Mouse (Mus musculus): ENCODE data around the gene Hmgcll1. TPM values are rescaled to one million over a fixed set of nuclear protein-coding genes. Genes with fewer than 3 reads are reported as not detected.

Hmgcll1 gene
- polyA plus RNA-seq, 1 experiment from 2014 or later = 4.8 TPM

DNA sequence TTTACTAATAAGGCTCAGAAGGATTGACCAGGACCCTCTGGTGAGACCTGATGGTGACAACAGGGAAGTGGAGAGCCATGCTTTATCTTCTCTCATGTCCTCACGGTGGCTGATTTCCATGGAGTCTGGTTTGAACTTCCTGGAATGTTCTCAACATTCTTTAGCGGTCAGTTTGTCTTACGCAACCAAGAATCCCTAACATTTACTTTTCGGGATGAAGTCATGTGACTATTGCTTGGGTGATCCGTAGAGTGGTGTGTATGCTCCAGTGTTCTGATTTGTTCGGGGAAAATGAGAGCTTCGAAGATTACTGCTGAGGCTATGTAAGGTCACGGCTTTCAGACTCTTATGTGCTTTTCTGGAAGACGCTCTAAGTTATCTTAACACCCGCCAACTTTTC is 1.9 kb downstream of the Hmgcll1 start:
- 92% methylated on average over 10 of the region's 10 CpGs for WGBS
- no peak overlapping the region for H3K4me3 ChIP-seq
- H3K9ac ChIP-seq = no peak overlapping the region
- no peaks in the 10 kb centered on the region for H3K9me3 ChIP-seq
- no peak overlapping the region for H3K4me2 ChIP-seq (replicated peaks)
- ATAC-seq (ENCODE audit: insufficient number of reproducible peaks, insufficient read depth, low FRiP score, low TSS enrichment) = no peak
- H3K27ac ChIP-seq = no peak overlapping the region
- no peaks in the 10 kb centered on the region for H3K27me3 ChIP-seq
- H3K36me3 ChIP-seq = no peaks in the 10 kb centered on the region
- no peaks in the 10 kb centered on the region for H3K4me1 ChIP-seq

DNA sequence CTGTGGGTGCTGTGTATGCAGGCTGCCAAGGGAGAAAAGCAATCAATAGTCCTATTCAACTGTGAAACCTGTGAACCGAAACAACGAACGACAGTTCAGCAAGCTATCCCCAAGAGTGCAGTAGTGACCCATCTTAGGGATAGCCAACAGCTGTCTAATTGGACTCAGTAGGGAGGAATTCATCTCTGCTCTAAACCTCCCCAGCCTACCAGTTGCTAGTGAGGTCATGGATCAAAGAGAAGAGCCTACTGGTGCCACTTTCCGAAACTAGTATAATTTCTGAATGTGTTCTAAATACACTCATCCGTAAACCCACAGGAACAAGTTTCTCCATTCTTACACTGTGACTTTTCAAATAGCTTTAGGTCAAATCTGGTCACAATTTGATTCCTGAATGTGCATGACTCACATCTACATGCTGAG is 8.9 kb downstream of the Hmgcll1 start:
- WGBS = 42% methylated on average over 5 of the region's 5 CpGs
- no peaks in the 10 kb centered on the region for H3K36me3 ChIP-seq
- no peaks in the 10 kb centered on the region for H3K9me3 ChIP-seq
- no peak overlapping the region for H3K27ac ChIP-seq
- no peak overlapping the region for H3K9ac ChIP-seq
- peaks cover 10% of the 10 kb centered on the region for H3K4me1 ChIP-seq
- H3K4me2 ChIP-seq (replicated peaks) = no peak overlapping the region
- no peak overlapping the region for H3K4me3 ChIP-seq
- no peak for ATAC-seq (ENCODE audit: insufficient number of reproducible peaks, insufficient read depth, low FRiP score, low TSS enrichment)
- no peaks in the 10 kb centered on the region for H3K27me3 ChIP-seq

DNA sequence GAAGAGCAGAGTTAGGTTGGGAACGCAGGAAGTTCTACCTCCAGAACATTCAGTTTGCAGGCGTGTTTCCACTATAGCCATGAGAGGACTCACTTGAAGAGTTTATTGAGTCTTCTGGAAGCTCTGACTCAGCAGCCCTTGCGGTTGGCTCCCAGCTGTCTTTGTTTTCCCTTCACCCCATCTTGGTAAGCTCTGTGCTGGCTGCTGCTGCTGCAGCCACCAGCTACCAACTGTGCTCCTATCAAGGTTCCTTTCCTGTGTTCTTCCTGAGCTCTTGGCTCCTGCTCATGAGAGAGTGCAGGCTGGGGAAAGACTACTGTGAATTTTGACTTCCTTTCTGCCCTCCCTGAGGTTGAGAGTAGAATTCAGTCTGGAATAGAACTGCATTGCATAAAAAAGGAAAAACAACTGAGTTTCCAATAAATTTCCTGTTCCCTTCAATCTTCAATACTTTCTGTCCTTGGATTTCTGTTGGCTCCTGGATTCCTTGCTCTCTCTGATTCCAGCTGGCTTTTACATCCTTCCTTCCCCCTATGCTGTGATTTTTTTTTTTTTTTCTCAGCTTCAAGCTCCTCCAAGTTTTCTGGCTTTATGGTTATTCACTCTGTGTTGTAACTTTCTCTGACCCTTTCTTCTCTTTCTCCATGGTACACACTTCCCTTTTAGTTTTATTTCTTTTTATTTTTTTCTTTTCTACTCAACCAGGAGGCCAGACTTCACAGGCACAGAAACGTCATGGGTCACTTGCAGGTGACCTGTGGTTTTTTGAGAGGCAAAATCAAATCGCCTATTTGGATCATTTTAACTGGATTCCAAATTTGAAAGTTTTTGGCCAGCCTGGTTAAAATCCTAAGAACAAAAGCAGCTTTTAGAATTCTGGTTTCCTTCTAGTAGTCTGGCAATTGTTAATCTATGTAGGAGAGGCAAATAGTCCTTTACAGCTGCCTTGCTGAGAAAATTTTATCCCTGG is 9.9 kb downstream of the Hmgcll1 start:
- H3K27ac ChIP-seq = peak overlapping the region; percentile 75
- H3K4me2 ChIP-seq (replicated peaks) = no peak overlapping the region
- no peak overlapping the region for H3K4me3 ChIP-seq

DNA sequence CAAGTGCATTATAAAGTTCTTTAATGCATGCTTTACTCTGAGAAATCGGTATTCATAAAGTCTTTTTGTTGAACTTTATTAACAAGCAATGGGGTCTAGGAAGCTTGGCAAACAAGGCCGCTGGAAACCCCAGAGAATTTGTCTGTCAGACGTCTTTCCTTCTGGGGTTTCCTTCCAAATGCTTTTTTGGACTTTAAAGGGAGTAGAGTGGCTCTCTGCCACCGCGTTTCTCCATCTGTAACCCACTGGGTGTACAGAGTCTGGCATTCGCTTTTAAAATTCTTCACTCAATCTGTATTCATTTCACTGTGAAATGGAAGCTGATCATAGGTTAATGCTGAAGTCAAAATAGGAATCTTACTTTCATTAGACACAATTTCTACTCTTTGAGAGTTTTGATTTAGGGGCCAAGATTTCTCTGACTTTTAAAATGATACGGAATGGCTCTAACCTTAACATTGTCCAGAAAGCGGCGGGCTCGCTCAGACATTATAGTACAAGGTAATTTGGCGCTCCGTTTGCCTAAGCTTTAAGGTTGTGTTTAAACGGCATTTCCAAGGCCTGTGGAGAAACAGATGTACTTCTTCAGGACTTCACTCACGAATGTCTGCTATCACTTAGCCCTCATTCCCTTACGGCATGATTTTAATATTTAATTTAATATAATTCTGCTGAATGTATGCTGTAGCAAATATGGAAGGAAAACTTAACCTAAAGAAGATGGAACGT is 15.0 kb downstream of the Hmgcll1 start:
- Histone ChIP-seq H3K4me1 (no peaks in the 10 kb centered on the region; the same call in 1 of the 2 replicates), H3K27ac (no peak overlapping the region)
- WGBS = 57% methylated on average over 16 of the region's 16 CpGs

More for the DNA sequence above, 9.9 kb downstream of the Hmgcll1 start:
- Histone ChIP-seq H3K9ac (no peak overlapping the region), H3K36me3 (no peaks in the 10 kb centered on the region), H3K27me3 (no peaks in the 10 kb centered on the region), H3K9me3 (no peaks in the 10 kb centered on the region), H3K4me1 (peaks cover 10% of the 10 kb centered on the region)
- ATAC-seq (ENCODE audit: insufficient number of reproducible peaks, insufficient read depth, low FRiP score, low TSS enrichment) = no peak
- 48% methylated on average over 5 of the region's 5 CpGs for WGBS

DNA sequence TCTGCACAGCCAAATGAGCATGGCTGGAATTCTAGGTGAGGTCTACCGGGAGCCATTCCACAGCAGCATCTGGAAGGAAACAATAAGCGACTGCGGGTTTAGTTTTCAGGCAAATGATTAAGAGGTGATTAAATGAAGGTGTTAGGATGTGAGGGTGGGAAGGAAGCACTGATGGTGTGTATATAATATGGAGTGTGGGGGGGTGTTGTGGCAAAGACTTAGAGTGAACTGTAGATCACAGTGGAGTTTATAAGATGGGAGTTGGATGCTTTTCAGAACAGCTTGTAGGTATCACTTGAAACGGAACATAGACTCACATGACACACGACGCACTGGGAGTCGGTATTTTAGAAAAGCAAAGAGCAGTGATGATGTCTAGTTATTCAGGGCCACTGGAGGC is 20.4 kb downstream of the Hmgcll1 start:
- WGBS = 58% methylated on average over 7 of the region's 7 CpGs
- Histone ChIP-seq H3K4me1 (peaks cover 17% of the 10 kb centered on the region), H3K27ac (no peak overlapping the region), H3K4me2 (replicated peaks) (no peak overlapping the region), H3K9me3 (no peaks in the 10 kb centered on the region), H3K9ac (no peak overlapping the region), H3K36me3 (no peaks in the 10 kb centered on the region), H3K27me3 (no peaks in the 10 kb centered on the region), H3K4me3 (no peak overlapping the region)
- ATAC-seq (ENCODE audit: insufficient number of reproducible peaks, insufficient read depth, low FRiP score, low TSS enrichment) = no peak

More for the DNA sequence above, 15.0 kb downstream of the Hmgcll1 start:
- no peaks in the 10 kb centered on the region for H3K27me3 ChIP-seq
- H3K36me3 ChIP-seq = no peaks in the 10 kb centered on the region
- no peak overlapping the region for H3K9ac ChIP-seq
- H3K4me3 ChIP-seq = no peak overlapping the region
- H3K4me2 ChIP-seq (replicated peaks) = no peak overlapping the region
- no peak for ATAC-seq (ENCODE audit: insufficient number of reproducible peaks, insufficient read depth, low FRiP score, low TSS enrichment)
- H3K9me3 ChIP-seq = no peaks in the 10 kb centered on the region

DNA sequence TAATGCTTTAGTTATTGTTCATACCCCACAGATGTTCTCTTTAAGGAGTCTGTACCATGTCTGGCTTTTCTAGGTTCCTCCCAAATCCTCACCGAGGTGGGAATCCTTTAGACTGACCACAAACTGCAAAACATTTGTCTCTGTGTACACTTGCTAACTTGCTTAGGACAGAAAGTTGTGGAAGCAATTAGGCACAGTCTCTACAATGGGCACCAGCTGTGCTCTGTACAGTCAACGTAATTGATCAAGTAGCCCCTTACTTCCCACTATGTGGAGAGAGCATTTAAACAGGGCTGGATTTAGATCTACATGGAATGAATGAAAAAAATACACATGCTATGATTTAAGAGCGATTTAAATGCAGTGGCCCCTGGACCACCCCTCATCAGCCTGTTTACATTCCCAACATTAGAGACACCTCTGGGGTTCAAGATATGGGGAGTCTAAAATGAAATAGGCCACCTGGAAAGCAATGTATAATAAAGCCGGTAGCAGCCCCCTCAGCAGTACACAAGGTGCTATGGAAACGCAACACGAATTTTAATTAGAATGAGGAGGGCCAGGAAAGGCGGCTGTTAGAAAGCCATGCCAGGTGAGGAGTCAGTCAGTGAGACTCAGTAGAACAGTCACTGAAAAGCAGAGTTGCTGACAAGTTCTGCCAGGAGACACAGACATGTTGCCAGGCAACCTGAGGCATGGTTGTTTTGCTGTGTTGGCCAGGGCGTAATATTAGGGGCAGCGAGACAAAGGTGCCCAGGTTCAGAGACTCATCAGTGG is 23.9 kb downstream of the Hmgcll1 start:
- Histone ChIP-seq H3K9me3 (no peaks in the 10 kb centered on the region), H3K4me3 (no peak overlapping the region), H3K9ac (no peak overlapping the region), H3K27me3 (no peaks in the 10 kb centered on the region), H3K27ac (no peak overlapping the region), H3K36me3 (no peaks in the 10 kb centered on the region), H3K4me2 (replicated peaks) (no peak overlapping the region), H3K4me1 (peaks cover 17% of the 10 kb centered on the region)
- ATAC-seq (ENCODE audit: insufficient number of reproducible peaks, insufficient read depth, low FRiP score, low TSS enrichment) = 0 out of 2 replicates have a peak, but pooled peaks have one; percentile 52
- WGBS = 46% methylated on average over 9 of the region's 9 CpGs

DNA sequence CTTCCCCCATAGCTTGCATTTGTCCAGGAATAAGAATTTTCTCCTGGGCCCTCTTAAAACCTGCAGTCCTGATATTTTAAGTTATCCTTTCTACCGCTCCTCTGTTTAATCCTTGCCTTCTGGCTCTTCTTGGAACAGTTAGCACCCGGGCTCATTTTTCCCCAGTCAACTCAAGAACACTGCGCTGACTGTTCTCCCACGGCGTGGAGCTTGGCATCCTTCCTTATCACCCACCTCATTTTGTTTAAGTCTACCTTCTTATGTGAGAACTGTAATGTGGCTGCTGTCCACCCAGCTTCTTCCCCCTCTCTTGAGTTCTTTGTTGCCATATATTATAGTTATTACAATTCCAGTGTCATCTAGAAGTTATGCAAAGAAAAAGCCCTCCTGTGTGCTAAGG is 25.1 kb downstream of the Hmgcll1 start:
- Histone ChIP-seq H3K4me2 (replicated peaks) (no peak overlapping the region), H3K9ac (no peak overlapping the region), H3K4me3 (no peak overlapping the region), H3K4me1 (peaks cover 17% of the 10 kb centered on the region), H3K27ac (no peak overlapping the region), H3K9me3 (no peaks in the 10 kb centered on the region), H3K36me3 (no peaks in the 10 kb centered on the region), H3K27me3 (no peaks in the 10 kb centered on the region)
- WGBS = 79% methylated on average over 5 of the region's 5 CpGs
- ATAC-seq (ENCODE audit: insufficient number of reproducible peaks, insufficient read depth, low FRiP score, low TSS enrichment) = no peak

DNA sequence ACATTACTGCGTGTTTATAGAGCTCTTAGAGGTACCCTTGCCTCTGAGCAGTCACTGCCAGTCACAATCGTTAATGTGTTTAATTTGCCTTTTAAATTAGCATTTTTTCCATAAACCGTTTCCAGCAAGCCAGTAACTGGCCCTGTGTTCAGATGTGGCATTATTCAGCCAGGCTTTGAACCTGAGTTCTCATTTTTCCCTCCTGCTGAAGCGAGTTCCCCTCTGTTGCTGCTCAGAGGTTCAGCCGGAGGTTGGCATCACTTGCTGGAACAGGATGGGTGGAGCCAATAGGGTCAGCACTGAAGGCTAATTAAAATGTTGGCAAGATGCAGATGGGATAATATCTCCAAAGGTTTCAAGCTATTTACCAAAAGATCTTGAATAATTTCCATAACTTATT is 28.7 kb downstream of the Hmgcll1 start:
- H3K9ac ChIP-seq = no peak overlapping the region
- ATAC-seq (ENCODE audit: insufficient number of reproducible peaks, insufficient read depth, low FRiP score, low TSS enrichment) = no peak
- 60% methylated on average over 5 of the region's 5 CpGs for WGBS

DNA sequence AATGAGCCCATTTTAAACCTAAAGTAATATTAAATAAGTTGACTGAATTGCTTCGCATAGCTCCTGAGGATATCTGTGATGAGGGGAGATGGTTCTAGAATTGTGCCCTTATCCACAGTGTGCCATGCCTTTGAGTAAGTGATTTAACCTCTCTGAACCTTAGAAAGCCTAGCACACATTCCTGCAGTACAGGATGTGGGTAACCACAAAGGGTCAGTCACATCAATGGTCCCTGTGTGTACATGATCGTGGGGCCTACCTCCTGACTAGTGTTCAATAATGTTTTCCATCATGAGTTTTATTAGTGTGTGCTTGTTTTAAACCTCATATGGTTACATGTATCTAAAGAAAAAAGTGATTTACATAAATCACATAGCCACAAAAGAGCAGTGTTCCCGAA is 46.3 kb downstream of the Hmgcll1 start:
- H3K9me3 ChIP-seq = no peaks in the 10 kb centered on the region
- H3K4me3 ChIP-seq = no peak overlapping the region
- 65% methylated on average over 3 of the region's 3 CpGs for WGBS
- no peaks in the 10 kb centered on the region; the same call in 1 of the 2 replicates for H3K4me1 ChIP-seq
- no peak overlapping the region for H3K9ac ChIP-seq
- H3K36me3 ChIP-seq = no peaks in the 10 kb centered on the region
- ATAC-seq (ENCODE audit: insufficient number of reproducible peaks, insufficient read depth, low FRiP score, low TSS enrichment) = no peak
- no peak overlapping the region for H3K27ac ChIP-seq
- no peaks in the 10 kb centered on the region for H3K27me3 ChIP-seq
- no peak overlapping the region for H3K4me2 ChIP-seq (replicated peaks)

More for the DNA sequence above, 28.7 kb downstream of the Hmgcll1 start:
- H3K4me1 ChIP-seq = peaks cover 10% of the 10 kb centered on the region
- H3K27ac ChIP-seq = no peak overlapping the region
- H3K4me2 ChIP-seq (replicated peaks) = no peak overlapping the region
- H3K9me3 ChIP-seq = no peaks in the 10 kb centered on the region
- H3K27me3 ChIP-seq = no peaks in the 10 kb centered on the region
- H3K36me3 ChIP-seq = no peaks in the 10 kb centered on the region
- H3K4me3 ChIP-seq = no peak overlapping the region

DNA sequence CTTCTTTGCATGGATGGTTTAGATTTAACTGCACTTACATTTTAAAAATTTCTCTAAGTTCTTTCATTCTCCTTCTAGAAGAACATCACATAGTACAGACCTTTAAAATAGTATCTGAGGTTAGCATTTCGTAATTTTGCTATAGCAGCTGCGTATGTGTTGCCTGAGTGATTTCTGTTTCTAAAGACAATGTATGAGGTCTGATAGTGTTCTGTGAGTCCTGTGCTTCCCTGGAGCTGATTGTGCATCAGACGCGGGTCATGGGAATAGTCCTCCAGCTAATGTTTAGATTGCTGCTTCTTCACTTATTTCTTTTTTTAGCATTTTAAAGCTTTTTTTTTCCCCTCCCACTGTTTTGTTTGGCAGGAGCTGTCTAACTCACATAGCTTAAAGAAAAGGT is 46.8 kb downstream of the Hmgcll1 start:
- Histone ChIP-seq H3K4me1 (no peaks in the 10 kb centered on the region; the same call in 1 of the 2 replicates), H3K9ac (no peak overlapping the region), H3K27ac (no peak overlapping the region), H3K4me2 (replicated peaks) (no peak overlapping the region), H3K27me3 (no peaks in the 10 kb centered on the region), H3K9me3 (no peaks in the 10 kb centered on the region), H3K36me3 (no peaks in the 10 kb centered on the region), H3K4me3 (no peak overlapping the region)
- WGBS = 76% methylated on average over 4 of the region's 4 CpGs
- ATAC-seq (ENCODE audit: insufficient number of reproducible peaks, insufficient read depth, low FRiP score, low TSS enrichment) = no peak

DNA sequence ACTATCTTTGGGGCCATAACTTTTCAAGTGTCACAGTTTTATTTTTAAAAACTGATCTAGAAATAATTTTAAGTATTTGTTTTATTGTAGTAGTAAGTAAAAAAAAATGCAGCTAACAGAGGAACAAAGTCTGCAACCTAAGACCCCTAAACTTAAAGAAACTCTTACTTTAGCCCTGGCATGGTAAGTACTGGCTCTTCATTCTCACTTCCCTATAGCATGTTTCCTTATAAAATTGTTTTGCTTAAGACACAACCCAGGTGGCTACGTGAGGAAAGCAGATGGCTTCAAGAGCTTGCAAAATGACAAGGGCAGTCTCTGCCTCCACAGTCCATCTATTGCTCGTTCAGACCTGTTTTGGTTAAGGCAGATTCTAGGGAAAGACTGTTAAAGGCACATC is 49.5 kb downstream of the Hmgcll1 start:
- H3K36me3 ChIP-seq = no peaks in the 10 kb centered on the region
- H3K9me3 ChIP-seq = no peaks in the 10 kb centered on the region
- ATAC-seq (ENCODE audit: insufficient number of reproducible peaks, insufficient read depth, low FRiP score, low TSS enrichment) = no peak
- no peaks in the 10 kb centered on the region for H3K27me3 ChIP-seq
- H3K4me2 ChIP-seq (replicated peaks) = no peak overlapping the region
- no peak overlapping the region for H3K27ac ChIP-seq
- no peak overlapping the region for H3K9ac ChIP-seq
- WGBS = 58% methylated on average over 2 of the region's 2 CpGs
- no peak overlapping the region for H3K4me3 ChIP-seq
- H3K4me1 ChIP-seq = no peaks in the 10 kb centered on the region; the same call in 1 of the 2 replicates

Measured in embryonic facial prominence, embryonic 12.5 days (tissue).